Mouse (Mus musculus) brain, embryonic 14.5 days (tissue): ENCODE results near the gene Rassf5.

Experiments used
- CTCF ChIP-seq: fragments of 200-500 bp; IDR thresholded peaks from 2 replicates; pipeline ENCODE4 v1.5.1; 2012; ENCODE audit warnings: inconsistent platforms, mild to moderate bottlenecking, moderate library complexity, borderline replicate concordance; ENCODE audit not compliant: insufficient read depth, insufficient read length; ENCODE audit errors: extremely low read depth
- POLR2A ChIP-seq: fragments of 200-500 bp; IDR thresholded peaks from 2 replicates; pipeline ENCODE4 v1.6.1; 2012; ENCODE audit warnings: mild to moderate bottlenecking, inconsistent platforms, borderline replicate concordance; ENCODE audit not compliant: poor library complexity, insufficient read depth, insufficient read length, severe bottlenecking; ENCODE audit errors: extremely low read depth

GRCm38 (mm10) chr1:131167612-131168011 lies 77.4 kb downstream of the Rassf5 start:
- TF ChIP-seq CTCF (no peak), POLR2A (no peak)
